Mouse (Mus musculus) erythroid progenitor cell, adult 5-6 weeks (primary cell): Measurements from ENCODE around the gene A830018L16Rik. TPM values are rescaled to one million over a fixed set of nuclear protein-coding genes. Genes with fewer than 3 reads are reported as not detected.

ENCODE experiments used
- ATAC-seq: replicated peaks from 2 replicates; pipeline ENCODE4 v1.8.0; 2016; ENCODE audit warnings: moderate number of reproducible peaks, mild to moderate bottlenecking, moderate TSS enrichment, inconsistent platforms; ENCODE audit not compliant: poor library complexity, low FRiP score, severe bottlenecking
- total RNA-seq, 2 experiments: library from RNA; stranded (forward) in 1 of 2; stranded (reverse) in 1 of 2; fragments of 150-400 nt in 1 of 2; fragments of 186-747, 209-891 nt in 1 of 2; gene quantifications; 2 replicates each; pipeline versions ENCODE4 v1.2.3 to v1.2.4; 2015 to 2017; ENCODE audit warnings: low replicate concordance in 2 of 2

Gene A830018L16Rik
- total RNA-seq, 2 experiments from 2014 or later: not detected

DNA sequence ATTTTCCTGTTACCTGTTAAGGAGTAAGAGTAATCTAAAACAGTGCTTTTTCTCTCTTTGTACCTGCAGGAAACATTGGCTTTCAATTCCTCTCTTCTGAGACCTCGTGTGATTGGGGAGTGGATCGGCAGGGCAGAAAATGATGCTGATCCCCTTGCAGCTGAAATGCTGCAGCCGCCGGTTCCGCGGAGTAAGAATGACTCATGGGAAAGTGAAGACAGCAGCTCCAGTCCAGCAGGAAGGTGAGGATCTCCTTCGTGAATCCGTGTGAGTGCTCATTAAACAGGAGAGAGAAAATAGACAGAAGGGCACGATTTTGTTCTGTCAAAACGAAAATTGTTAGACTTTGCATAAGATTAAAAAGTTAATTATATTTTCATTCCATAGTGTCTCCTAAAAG, 174.4 kb downstream of the A830018L16Rik start:
- ATAC-seq: no peak

- no peak for ATAC-seq
These were observed 236.2 kb downstream of the A830018L16Rik start for GRCm38 (mm10) chr1:11650137-11650536.

- ATAC-seq: no peak
These were observed 238.9 kb downstream of the A830018L16Rik start for GRCm38 (mm10) chr1:11652773-11653172.

DNA sequence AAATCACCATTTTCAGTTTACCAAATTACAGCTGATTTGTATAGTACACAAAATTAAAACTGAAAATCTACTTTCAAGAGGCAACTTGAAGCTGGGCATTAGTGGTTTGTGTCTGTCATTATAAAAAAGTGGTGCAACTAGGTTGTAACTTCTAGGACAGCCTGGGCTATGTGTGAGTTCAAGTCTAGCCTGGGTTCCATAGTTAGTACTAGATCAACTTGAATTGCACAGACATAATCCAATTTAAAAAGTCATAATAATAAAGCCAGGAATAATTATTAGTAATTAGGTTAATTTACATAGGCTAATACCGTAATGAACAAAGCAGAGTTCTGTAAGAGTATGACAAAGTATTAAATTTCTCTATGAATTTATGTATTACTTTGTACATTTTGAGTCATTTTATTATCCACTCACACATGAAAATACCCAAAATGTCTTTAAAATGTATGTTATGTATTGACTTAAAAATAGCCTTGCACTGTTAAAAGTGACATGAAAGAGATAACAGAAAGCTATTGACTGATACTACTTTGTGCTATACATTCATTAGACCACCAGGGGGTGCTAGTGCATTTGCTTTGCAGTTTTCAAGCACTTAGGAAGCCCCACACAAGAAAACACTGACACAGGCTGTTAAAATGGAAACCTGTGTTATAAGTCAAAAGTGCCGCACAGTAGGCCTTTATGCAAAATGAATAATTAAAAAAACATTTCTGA, 243.6 kb downstream of the A830018L16Rik start:
- no peak for ATAC-seq

GRCm38 (mm10) chr1:11658061-11658625, 244.2 kb downstream of the A830018L16Rik start:
- ATAC-seq: no peak

DNA sequence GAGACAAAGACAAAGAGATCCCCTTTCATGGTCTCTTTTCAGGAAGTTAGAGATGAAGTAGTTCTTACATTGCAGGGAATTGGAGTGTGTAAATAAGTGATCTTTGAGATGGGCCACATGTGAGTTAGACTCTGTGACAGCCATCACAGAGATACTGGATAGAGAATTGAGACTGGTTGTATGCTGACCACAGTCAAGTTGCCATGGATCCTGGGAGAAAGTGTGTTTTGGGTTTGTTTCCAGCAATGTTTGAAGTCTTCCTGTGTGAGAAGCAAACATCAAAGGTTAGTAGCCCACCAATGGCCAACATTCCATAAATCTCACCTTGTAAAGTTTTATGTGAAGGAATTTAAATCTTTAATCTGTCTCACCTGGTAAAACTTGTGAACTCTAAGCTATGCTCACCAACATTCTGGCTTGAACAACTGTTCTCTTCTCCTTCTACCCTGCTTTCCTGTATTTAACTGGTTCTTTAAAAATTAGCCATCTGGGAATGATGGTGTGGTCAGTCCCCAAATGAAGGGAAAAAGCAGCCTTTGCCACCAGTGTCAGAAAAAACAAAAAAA, 330.9 kb downstream of the A830018L16Rik start:
- no peak for ATAC-seq

DNA sequence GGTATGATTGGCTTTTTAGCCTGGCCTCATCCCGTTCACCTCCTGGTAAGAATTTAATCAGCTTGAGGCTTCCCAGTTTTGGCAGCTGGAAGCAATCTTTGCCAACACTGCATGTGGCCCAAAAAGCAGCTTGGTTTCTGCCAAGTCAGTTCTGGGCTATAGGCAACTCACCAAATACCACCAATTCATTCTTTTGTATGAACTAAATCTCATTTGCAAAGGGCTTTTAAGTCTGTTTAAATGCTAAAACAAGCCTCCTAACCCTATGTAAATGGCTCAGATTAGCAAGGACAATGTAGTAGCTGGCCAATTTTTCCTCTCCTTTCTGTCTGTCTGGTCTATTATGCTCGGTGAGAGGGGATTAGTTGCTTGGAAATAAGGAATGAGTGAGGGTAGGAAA, 334.5 kb downstream of the A830018L16Rik start:
- ATAC-seq: no peak

DNA sequence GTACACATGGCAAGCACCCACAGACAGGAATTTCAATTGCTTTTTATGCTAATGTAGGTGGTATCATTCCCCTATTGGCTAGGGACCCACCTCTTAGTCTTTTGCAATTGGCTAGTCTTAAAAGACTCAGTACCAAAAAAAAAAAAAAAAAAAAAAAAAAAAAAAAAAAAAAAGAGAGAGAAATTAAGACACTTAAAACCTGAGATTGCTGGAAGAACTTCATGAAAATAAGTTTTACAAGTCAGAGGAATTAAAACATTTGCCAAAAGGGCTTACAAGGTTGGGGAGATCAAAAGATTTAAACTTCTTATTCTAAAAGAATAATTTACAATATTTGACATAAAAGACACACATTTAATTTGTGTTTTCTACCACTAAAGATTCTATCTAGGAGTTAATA, 336.2 kb downstream of the A830018L16Rik start:
- no peak for ATAC-seq

- ATAC-seq: no peak
These were observed 336.7 kb downstream of the A830018L16Rik start for GRCm38 (mm10) chr1:11750607-11751006.

GRCm38 (mm10) chr1:11751996-11752395, 338.1 kb downstream of the A830018L16Rik start:
- ATAC-seq: no peak

- no peak for ATAC-seq
These were observed 374.4 kb downstream of the A830018L16Rik start for GRCm38 (mm10) chr1:11788264-11788663.

GRCm38 (mm10) chr1:11792820-11793219, 378.9 kb downstream of the A830018L16Rik start:
- ATAC-seq: no peak

DNA sequence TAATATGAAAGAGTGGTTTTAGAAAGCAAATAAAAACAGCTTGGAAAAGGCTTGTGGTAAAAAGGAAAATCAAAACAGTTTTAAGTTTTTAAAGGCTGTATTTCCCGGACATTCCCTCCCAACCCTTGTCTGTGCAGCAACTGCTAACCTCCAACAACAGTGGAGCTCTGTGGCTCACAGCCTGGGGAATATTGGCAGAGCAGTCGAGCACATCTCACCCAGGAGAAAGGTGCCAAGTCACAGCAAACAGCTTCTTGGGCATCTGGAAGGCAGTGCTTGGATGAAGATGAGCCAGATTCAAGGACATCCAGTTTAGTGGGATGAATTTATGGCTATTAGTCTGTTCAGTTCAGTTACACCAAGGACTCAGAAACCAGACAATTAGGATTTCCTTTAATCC, 381.8 kb downstream of the A830018L16Rik start:
- ATAC-seq: no peak

GRCm38 (mm10) chr1:11872847-11873246, 458.9 kb downstream of the A830018L16Rik start:
- no peak for ATAC-seq

DNA sequence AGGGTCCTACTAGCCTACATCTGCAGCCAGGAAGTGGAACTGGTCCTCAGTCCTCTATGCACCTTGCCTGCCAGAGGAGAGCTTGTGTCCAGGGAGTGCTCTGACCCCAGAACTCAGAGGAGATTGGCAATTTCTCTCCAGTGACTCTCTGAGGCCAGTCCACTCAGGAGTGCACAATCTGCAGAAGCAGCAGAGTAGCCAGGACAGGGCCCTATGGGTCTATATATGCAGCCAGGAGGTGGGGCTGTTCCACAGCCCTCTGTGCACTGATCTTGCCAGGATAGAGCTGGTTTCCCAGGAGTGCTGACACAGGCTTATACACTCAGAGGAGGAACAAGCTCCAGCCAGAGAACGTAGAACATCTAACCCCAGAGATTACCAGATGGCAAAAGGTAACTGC, 459.7 kb downstream of the A830018L16Rik start:
- ATAC-seq: no peak

DNA sequence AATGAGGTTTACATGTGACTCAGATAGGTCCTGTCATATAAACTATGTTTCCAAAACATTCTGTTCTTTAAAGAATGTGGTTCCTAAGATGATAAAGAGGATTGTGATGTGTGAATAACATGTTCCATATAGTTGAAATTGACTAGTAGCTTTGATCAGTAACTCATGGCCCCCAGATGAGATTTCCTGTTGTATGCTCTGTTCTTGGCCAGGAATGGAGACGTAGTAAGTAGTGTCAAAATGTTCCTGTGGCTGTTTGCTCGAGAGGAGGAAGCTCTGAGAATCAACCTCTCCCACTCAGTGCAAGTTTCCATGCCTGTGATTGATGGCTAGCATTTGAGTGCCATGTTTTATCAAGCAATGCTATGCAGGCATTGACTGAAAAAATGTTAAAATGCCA, 467.8 kb downstream of the A830018L16Rik start:
- no peak for ATAC-seq

DNA sequence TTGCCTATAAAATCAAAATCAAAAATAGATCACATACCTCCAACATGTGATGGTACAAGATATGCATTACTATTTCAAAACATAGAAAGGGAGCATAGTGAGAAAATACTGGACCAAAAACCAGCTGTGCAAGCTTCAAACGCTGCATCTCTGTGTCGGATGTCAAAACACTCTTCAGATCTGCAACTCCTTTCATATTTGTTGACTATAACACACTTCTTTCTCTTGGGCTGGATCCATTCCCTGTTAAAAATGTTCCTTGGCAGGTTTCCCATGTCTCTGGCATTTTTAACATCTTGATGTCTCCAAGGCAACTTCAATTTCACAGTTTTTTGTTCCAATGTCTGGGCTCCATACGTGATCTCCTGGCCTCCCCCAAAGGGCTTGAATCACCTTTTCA, 481.8 kb downstream of the A830018L16Rik start:
- ATAC-seq: no peak

GRCm38 (mm10) chr1:11915873-11916272, 502.0 kb downstream of the A830018L16Rik start:
- ATAC-seq: no peak

DNA sequence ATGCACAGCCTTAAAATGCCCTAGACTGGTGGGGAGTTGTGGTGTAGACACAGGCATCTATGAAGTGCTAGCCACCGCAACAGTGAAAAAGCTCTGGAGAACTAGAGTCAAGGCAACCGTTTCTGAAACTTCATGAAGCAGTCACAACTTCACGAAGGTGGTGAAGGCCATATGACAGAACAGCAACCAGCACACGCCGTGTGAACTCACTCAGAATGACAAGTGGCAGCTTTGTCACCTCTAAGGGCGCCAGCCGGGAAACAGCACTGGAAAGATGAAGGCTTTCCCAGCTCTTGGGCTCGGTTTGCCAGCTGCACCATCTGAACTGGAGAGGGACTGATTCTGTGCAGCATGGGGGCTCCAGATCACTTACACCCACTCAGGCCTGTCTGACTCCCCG, 523.1 kb downstream of the A830018L16Rik start:
- no peak for ATAC-seq

GRCm38 (mm10) chr1:11959421-11960206, 545.7 kb downstream of the A830018L16Rik start:
- no peak for ATAC-seq
